Mouse (Mus musculus) intestine, embryonic 14.5 days (tissue): ENCODE measurements around the gene Inpp5a. TPM values are rescaled to one million over a fixed set of nuclear protein-coding genes. Genes with fewer than 3 reads are reported as not detected.

Source experiments
- ATAC-seq: fragments of 200-750 bp; cut with Nextera tagmentation; replicated peaks from 2 replicates; pipeline ENCODE4 v1.8.0; 2017; ENCODE audit warnings: low read depth, moderate number of reproducible peaks, moderate TSS enrichment, moderate library complexity; ENCODE audit not compliant: low FRiP score, low TSS enrichment
- DNase-seq: peaks from one replicate; pipeline ENCODE4 v3.0.0-alpha.2; 2018; ENCODE audit warnings: low spot score
- H3K27ac ChIP-seq: fragments of 300-500 bp; sonication (generic); 2 replicates; pipeline ENCODE4 v1.5.1; 2014; ENCODE audit warnings: low read depth, mild to moderate bottlenecking, control low read depth
- H3K27me3 ChIP-seq: fragments of 300-500 bp; sonication (generic); replicated peaks from 2 replicates; pipeline ENCODE4 v1.6.1; 2014; ENCODE audit warnings: low read length, control low read depth; ENCODE audit not compliant: control insufficient read depth, insufficient read depth
- H3K36me3 ChIP-seq: fragments of 300-500 bp; sonication (generic); 2 replicates; pipeline ENCODE4 v1.6.1; 2014; ENCODE audit warnings: low read length, control low read depth; ENCODE audit not compliant: control insufficient read depth, insufficient read depth
- H3K4me1 ChIP-seq: fragments of 300-500 bp; sonication (generic); replicated peaks from 2 replicates; pipeline ENCODE4 v1.6.1; 2014; ENCODE audit warnings: low read length, control low read depth, mixed read lengths; ENCODE audit not compliant: control insufficient read depth, insufficient read depth
- H3K4me2 ChIP-seq: fragments of 300-500 bp; sonication (generic); 2 replicates; pipeline ENCODE4 v1.6.1; 2014; ENCODE audit warnings: low read length
- H3K4me3 ChIP-seq: fragments of 300-500 bp; sonication (generic); 2 replicates; pipeline ENCODE4 v1.5.1; 2014; ENCODE audit warnings: low read depth, low read length, control low read depth, mixed read lengths
- H3K9ac ChIP-seq: fragments of 300-500 bp; sonication (generic); 2 replicates; pipeline ENCODE4 v1.6.1; 2014; ENCODE audit warnings: mild to moderate bottlenecking, low read length
- H3K9me3 ChIP-seq: fragments of 300-500 bp; sonication (generic); 2 replicates; pipeline ENCODE4 v1.6.1; 2016; ENCODE audit warnings: low read length, control low read depth; ENCODE audit not compliant: control insufficient read depth
- WGBS: fragments of 180-500 bp; shearing (Covaris S2); extraction: QIAGEN DNeasy Blood & Tissue Kit; methylation state at CpG from one replicate; pipeline ENCODE4 v1.1.7; 2014; 5-methylcytosine and 5-hydroxymethylcytosine counted together
- polyA plus RNA-seq: library from polyadenylated mRNA; unstranded; fragments of >200 nt; fragmentation: Nextera tagmentation; extraction: Ambion mirVana; gene quantifications from 2 replicates; pipeline ENCODE4 v1.2.1, GENCODE M21; 2014

Inpp5a gene
- polyA plus RNA-seq, 1 experiment from 2014 or later, result 49.8 TPM

DNA sequence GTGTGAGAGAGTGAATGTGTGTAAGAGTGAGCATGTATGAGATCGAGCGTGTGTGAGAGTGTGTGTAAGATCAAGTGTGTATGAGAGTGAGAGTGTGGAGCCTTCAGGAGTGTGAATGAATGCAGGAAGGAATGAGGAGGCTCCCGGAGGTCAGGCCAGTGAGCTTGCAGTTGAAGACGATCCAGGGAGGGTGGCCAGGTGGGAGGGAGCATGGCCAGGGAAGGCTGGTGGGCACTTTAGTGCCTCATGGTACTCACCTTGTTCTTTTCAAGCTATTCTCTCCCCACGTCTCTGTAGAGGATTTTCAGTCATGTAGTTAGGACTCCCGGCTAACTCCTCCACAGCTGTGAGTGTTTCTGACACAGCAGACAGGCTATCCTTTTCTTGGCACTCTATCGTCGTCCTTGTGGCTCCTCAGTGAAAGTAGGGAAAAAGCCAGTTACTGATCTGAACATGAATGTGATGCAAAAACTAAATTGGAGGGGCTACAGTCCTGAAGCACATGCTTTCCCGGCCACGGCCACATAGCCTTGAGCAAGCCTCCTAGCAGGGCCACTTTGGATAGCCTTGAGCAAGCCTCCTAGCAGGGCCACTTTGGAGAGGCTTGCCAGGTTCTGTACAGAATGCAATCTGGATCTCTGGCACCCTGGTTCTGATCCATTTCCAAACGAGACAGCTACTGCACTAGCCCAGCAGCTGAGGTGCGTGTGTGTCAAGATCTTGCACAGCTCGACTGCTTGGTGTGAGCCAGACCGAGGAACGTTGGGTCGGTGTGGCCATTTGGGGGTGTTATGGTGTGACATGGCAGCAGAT, 61.5 kb downstream of the Inpp5a start:
- ATAC-seq (no peak), DNase-seq (no peak)
- Histone ChIP-seq H3K4me1 (peaks cover 8% of the 10 kb centered on the region; the same call in 1 of the 2 replicates), H3K4me3 (no peak overlapping the region), H3K4me2 (no peak overlapping the region), H3K9ac (no peak overlapping the region), H3K27ac (no peak overlapping the region), H3K9me3 (no peaks in the 10 kb centered on the region), H3K27me3 (no peaks in the 10 kb centered on the region), H3K36me3 (0 out of 2 replicates have a peak, but pooled peaks cover 4% of the 10 kb centered on the region)
- WGBS, result 81% methylated on average over 16 of the region's 16 CpGs

DNA sequence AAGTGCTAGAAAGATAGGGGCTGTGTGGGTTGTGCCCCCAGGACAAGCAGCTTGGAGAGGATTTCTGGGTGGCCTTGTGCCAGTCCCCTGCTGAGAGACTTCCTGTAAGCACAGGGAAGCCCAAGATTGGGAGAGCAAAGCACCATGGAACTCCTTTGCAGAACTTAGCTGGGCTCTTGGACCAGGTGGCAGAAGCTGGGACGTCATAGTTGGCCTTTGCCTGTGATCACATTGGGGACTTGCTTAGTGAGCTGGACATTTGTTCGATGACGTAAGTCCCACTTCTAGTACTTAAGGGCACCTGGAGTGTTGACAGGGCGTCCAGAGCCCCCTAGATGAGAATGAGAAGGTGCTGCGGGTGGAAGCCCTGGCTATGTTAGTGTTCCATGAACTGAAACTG, 62.8 kb downstream of the Inpp5a start:
- Histone ChIP-seq H3K27me3 (no peaks in the 10 kb centered on the region), H3K36me3 (0 out of 2 replicates have a peak, but pooled peaks cover 4% of the 10 kb centered on the region), H3K4me1 (peaks cover 8% of the 10 kb centered on the region; the same call in 1 of the 2 replicates), H3K9ac (no peak overlapping the region), H3K4me2 (no peak overlapping the region), H3K9me3 (no peaks in the 10 kb centered on the region), H3K4me3 (no peak overlapping the region), H3K27ac (no peak overlapping the region)
- ATAC-seq (no peak), DNase-seq (no peak)
- 80% methylated on average over 5 of the region's 5 CpGs for WGBS

DNA sequence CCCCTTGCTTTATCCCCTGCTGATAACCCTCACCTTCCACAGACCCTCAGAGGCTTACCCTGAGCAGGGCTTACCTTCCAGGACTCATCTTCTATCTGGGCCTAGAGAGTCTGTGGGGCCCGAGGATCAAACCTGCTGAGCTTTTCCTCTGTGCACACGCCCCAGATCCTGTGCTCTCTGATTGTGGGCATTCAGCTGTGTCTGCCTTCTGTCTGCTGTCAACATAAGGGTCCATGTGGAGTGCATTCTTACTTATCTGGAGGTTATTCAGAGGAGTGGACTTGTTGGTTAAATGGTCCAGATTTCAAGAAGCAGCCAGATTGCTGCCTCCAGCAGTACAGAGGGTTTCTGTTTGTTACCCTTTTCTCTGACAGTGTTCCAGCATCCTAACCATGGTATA, 63.3 kb downstream of the Inpp5a start:
- Histone ChIP-seq H3K36me3 (0 out of 2 replicates have a peak, but pooled peaks cover 2% of the 10 kb centered on the region), H3K4me1 (peaks cover 8% of the 10 kb centered on the region; the same call in 1 of the 2 replicates), H3K9ac (no peak overlapping the region), H3K4me2 (no peak overlapping the region), H3K27me3 (no peaks in the 10 kb centered on the region), H3K9me3 (no peaks in the 10 kb centered on the region), H3K4me3 (no peak overlapping the region), H3K27ac (no peak overlapping the region)
- WGBS, result 43% methylated on average over 2 of the region's 2 CpGs
- DNase-seq (no peak), ATAC-seq (no peak)

DNA sequence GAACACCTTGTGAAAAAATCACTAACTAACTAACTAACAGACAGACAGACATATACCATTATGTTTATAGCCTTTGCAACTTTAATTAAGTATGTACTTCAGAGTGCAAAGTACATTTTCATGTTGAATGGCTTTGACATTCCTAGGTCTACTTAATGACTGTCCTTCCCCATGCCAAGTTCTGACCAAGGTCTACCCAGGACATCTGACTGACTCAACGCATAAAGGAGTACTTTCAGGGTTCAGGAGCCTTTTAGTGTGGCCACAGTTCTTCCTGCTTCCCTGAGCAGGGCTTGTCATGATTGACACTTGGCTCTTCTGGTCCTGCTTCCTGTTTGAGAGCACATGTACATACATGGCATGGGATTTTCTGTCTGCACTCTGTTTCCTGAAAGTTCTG, 64.3 kb downstream of the Inpp5a start:
- WGBS, result 81% methylated on average over 1 of the region's 1 CpGs
- no peak for DNase-seq

DNA sequence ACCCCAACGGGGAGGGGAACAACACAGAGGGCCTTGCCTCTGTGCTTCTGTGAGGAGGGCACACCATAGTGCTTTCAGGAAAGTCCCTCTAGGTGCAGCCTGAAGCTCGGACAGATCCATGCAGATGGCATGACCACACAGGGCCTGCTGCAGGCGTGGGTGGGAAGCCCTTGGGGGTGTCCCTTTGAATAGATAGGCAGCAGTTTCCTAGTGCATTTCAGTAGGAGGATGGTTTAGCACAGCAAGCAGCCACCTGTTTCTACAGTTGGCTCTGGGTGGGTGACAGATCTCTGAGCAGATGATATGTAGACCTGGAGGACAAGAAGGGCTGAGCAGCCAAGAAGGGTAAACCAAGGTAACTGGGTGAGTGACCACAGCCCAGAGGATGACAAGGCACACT, 65.4 kb downstream of the Inpp5a start:
- WGBS, result 80% methylated on average over 3 of the region's 3 CpGs
- Histone ChIP-seq H3K4me3 (no peak overlapping the region), H3K27me3 (no peaks in the 10 kb centered on the region), H3K4me1 (peaks cover 8% of the 10 kb centered on the region; the same call in 1 of the 2 replicates), H3K4me2 (no peak overlapping the region), H3K36me3 (no peaks in the 10 kb centered on the region; the same call in 1 of the 2 replicates), H3K9me3 (no peaks in the 10 kb centered on the region), H3K9ac (no peak overlapping the region), H3K27ac (no peak overlapping the region)
- ATAC-seq, result no peak
- DNase-seq, result no peak

More for the DNA sequence above, 64.3 kb downstream of the Inpp5a start:
- no peak overlapping the region for H3K4me3 ChIP-seq
- no peak for ATAC-seq
- H3K27ac ChIP-seq, result no peak overlapping the region
- H3K9ac ChIP-seq, result no peak overlapping the region
- no peaks in the 10 kb centered on the region for H3K36me3 ChIP-seq
- peaks cover 8% of the 10 kb centered on the region; the same call in 1 of the 2 replicates for H3K4me1 ChIP-seq
- no peaks in the 10 kb centered on the region for H3K27me3 ChIP-seq
- no peaks in the 10 kb centered on the region for H3K9me3 ChIP-seq
- no peak overlapping the region for H3K4me2 ChIP-seq

DNA sequence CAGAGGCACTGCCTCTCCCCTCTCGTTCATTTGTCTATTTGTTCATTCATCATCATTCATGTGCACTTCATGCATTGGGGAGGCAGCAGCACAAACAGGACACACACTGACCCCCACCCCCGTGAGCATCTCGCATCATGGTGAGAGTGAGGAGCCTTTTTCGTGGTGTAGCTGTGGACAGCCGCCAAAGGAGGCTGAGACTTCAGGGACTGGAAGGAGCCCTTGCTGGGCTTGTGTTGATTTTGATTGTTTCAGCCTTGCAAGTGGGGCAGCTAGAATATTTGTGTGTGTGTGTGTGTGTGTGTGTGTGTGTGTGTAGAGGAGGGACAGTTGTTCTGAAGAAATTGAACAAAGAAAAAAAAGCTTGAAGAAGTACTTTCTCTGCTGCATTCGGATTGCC, 67.8 kb downstream of the Inpp5a start:
- DNase-seq (no peak), ATAC-seq (no peak)
- Histone ChIP-seq H3K27ac (no peak overlapping the region), H3K4me3 (no peak overlapping the region), H3K9ac (no peak overlapping the region), H3K36me3 (no peaks in the 10 kb centered on the region; the same call in 1 of the 2 replicates), H3K4me1 (peaks cover 8% of the 10 kb centered on the region; the same call in 1 of the 2 replicates), H3K9me3 (no peaks in the 10 kb centered on the region), H3K4me2 (no peak overlapping the region), H3K27me3 (no peaks in the 10 kb centered on the region)
- 65% methylated on average over 6 of the region's 6 CpGs for WGBS

DNA sequence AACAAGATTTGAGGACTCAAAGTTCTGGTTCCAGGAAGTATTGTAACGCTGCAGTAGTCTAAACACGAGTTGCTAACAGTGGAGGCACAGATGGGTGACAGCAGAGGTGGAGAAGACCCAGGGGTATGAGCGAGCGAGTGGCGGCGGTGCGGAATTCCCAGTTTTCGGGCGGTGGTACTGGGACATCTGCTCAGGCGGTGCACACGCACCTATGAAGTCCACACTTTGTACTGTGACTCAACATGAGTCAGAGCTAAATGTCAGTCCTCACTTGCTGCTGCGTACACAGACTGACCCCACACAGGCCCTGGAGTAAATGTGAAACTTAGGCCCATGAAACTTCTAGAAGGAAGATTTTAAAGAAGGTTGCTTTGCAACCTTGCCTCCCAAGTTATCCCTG, 72.4 kb downstream of the Inpp5a start:
- Histone ChIP-seq H3K9ac (no peak overlapping the region), H3K9me3 (no peaks in the 10 kb centered on the region), H3K27ac (no peak overlapping the region), H3K4me3 (no peak overlapping the region), H3K36me3 (no peaks in the 10 kb centered on the region; the same call in 1 of the 2 replicates), H3K4me2 (no peak overlapping the region), H3K27me3 (no peaks in the 10 kb centered on the region), H3K4me1 (peaks cover under 1% of the 10 kb centered on the region; the same call in 1 of the 2 replicates)
- 87% methylated on average over 12 of the region's 12 CpGs for WGBS
- DNase-seq (no peak), ATAC-seq (no peak)

DNA sequence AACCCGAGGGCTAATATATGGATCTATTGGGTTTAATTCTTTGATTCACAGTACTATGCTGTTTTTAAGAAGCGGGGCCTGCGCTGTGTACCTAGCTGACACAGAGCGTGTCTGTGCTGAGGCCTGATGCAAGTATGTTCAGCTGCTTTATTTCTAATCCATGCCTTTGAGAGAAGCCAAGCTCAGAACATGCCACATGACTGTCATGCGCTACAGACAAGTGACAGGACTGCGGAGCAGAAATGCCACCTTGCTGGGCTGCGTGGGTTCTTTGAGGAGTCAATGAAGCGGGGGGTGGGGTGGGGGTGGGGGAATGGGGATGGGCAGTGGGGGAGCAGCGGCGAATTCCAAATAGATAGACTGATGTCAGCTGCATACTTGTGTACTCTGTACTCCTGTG, 73.2 kb downstream of the Inpp5a start:
- 89% methylated on average over 10 of the region's 10 CpGs for WGBS
- no peaks in the 10 kb centered on the region for H3K27me3 ChIP-seq
- no peak overlapping the region for H3K4me2 ChIP-seq
- H3K4me3 ChIP-seq, result no peak overlapping the region
- H3K4me1 ChIP-seq, result peaks cover 6% of the 10 kb centered on the region
- no peak for DNase-seq
- no peak overlapping the region for H3K9ac ChIP-seq
- no peak for ATAC-seq
- H3K27ac ChIP-seq, result no peak overlapping the region
- no peaks in the 10 kb centered on the region; the same call in 1 of the 2 replicates for H3K36me3 ChIP-seq
- H3K9me3 ChIP-seq, result no peaks in the 10 kb centered on the region
